Mouse (Mus musculus) mesoderm, embryonic 11.5 days (tissue): ENCODE results near the gene Arap1.
A peak's percentile ranks its signal among the peaks of the same experiment; 100 is the strongest.

Source experiments
- DNase-seq: peaks from one replicate; pipeline ENCODE4 v3.0.0-alpha.2; 2012; ENCODE audit warnings: low read depth, low spot score

The Arap1 gene

GRCm38 (mm10) chr7:101347767-101348270 is at the start of gene Arap1:
Arap1 (plus strand) TSS chr7:101348067.
- DNase-seq: peak; percentile 54

GRCm38 (mm10) chr7:101298375-101298774 is 49.5 kb upstream of the Arap1 start:
- no peak for DNase-seq

GRCm38 (mm10) chr7:101301361-101301880 is 46.4 kb upstream of the Arap1 start:
- no peak for DNase-seq

GRCm38 (mm10) chr7:101301881-101302456 is 45.9 kb upstream of the Arap1 start, which contains the start of gene Atg16l2:
Atg16l2 (minus strand) TSS chr7:101302251.
- peak; percentile 95 for DNase-seq

DNA sequence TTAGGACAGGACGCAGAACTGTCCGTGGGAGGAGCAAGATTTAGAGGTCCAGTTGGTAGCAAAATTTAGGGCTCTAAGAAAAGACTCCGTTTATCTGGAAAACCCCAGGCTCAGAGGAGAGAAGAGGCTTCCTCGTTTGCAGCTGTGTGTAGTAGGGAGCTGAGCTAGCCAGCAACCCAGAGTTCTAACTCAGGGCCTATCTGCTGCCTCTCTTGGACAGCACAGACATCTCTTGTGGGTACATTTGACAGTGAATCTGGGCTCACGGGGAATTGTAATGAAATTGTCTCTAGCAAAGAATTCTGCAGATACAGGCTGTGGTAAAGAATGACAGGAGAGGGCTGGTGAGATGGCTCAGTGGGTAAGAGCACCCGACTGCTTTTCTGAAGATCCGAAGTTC is 45.2 kb upstream of the Arap1 start:
- DNase-seq: no peak

GRCm38 (mm10) chr7:101306841-101307240 is 41.0 kb upstream of the Arap1 start:
- DNase-seq: no peak

DNA sequence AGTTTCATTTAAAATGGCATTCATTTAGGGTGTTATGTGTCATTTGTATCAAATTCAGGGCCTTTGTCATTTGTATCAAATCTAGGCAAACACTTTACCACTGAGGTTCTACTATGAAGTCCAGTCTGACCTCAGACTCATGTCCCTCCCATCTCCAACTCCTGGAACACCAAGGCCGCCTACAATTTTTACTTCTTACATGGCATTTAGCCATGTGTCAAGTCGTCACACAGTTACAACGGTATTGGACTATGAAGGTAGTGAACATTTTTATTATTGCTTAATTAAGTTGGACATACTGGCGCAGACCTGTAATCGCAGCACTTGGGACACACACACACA is 37.9 kb upstream of the Arap1 start:
- DNase-seq: no peak

DNA sequence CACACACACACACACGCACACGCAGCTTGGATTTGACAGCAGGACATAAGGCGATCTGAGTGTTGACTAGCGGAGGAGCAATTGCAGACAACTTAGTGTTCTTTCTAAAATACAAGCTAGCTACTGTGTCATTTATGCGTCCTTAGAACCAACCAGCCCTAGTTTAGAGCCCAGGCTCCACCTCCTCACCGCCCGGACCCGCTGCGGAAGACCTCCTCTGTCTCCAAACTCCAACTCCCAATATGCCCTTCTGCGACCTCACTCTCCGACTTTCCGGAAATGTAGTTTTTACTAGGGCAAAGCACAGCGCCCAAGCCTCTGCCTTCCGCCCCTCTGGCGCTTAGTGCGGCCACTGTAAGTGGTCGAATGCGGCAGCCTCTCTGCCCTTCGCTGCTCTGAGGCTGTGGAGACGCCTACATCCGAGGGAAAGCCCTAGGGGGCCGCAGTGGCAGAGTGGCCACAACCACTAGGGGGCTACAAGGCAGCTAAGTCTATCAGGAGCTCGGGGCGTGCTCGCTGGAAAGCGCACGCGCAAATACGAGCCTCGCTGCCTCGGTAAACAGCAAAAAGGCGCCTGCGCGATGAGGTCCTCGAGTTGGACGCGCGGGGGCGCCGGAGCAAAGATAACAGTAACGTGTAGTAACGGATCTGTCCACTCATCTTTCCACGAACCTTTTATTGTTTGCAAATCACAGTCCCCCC is 37.4 kb upstream of the Arap1 start:
- DNase-seq: peak; percentile 99

DNA sequence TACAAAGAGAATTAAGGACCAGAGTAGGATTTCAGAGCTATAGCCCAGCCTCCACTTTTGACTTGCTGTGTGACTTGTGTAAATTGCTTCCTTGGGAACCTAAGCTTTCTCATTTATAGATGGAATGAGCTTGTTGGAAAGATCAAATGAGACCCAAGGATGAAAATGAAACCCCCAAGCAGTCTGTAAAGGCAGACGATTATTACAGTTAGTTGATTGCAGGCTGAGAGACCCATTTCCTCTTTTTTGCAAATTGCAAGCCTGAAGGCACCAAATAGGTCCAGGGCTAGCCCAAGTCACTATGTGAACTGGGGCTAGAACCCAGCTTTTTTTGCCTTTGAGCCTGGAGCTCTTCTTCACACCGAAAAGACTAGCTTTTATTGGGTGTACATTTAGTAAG is 36.8 kb upstream of the Arap1 start:
- no peak for DNase-seq

GRCm38 (mm10) chr7:101313033-101313432 is 34.8 kb upstream of the Arap1 start:
- no peak for DNase-seq

- DNase-seq: no peak
These were observed 33.5 kb upstream of the Arap1 start for GRCm38 (mm10) chr7:101314396-101314795.

DNA sequence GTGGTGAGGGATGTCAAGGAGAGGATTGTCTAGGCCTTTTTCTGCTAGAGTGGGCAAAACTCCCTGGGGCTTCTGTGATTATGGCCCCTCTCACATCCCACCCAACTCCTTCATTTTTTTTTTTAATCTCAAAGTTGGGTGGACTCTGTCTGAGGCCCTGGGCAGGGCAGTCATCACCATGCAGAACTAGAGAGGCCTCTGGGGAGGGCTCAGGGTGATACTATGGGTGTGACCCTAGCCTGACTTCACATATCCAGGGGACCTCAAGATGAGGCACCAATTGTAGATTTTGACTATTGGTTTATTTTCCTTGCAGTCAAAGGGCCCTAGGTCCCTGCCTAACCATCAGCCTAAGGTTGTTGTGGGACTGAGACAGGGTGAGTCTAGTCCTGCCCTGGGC is 32.2 kb upstream of the Arap1 start:
- DNase-seq: no peak

DNA sequence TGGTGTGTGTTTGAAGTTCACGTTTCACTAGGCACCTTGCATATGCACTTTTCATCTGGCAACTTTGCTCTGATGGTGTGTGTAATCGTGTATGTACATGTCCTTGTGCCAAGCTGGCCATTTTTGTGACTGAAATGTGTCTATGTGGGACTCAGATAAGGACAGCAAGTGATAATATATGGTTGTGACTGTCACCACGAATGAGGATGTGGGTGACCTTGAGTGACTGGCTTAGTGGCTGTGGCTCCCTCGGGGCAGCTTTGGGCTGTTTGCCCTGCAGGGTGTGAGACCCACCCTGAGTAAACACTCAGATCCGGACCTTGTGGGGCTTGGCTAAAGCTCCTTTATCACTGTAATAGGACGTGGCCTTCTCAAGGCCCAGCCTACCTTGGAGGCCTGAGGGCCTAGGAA is 31.3 kb upstream of the Arap1 start:
- DNase-seq: no peak

- no peak for DNase-seq
These were observed 30.9 kb upstream of the Arap1 start, which contains the start of gene Stard10 for GRCm38 (mm10) chr7:101317014-101317413. Stard10 (plus strand) TSS chr7:101317086.

- DNase-seq: no peak
These were observed 29.0 kb upstream of the Arap1 start for GRCm38 (mm10) chr7:101318848-101319247.

DNA sequence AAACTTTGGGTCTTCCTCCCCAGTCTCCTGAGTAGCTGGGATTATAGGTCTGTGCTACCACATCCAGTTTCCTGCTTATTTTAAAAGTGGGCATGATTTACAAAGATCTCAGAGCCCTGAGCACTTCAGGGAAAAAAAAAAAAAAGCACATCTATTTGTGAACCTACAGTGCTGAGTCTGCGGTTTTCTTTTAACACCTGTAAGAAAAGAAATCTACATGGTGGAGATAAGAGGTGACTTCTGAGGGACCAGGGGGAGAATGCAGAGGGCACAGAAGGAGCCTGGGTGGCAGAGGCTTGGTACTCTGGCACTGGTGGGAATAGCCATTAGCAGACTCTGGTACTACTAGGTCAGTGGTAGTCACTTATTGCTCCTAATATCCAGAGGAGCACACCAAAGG is 28.1 kb upstream of the Arap1 start:
- DNase-seq: no peak

GRCm38 (mm10) chr7:101320399-101321217 is 27.3 kb upstream of the Arap1 start:
- DNase-seq: no peak

- peak; percentile 56 for DNase-seq
These were observed 26.5 kb upstream of the Arap1 start for GRCm38 (mm10) chr7:101321218-101321827.

GRCm38 (mm10) chr7:101323141-101323594 is 24.7 kb upstream of the Arap1 start:
- DNase-seq: no peak

- DNase-seq: no peak
These were observed 23.5 kb upstream of the Arap1 start for GRCm38 (mm10) chr7:101324142-101324962.

DNA sequence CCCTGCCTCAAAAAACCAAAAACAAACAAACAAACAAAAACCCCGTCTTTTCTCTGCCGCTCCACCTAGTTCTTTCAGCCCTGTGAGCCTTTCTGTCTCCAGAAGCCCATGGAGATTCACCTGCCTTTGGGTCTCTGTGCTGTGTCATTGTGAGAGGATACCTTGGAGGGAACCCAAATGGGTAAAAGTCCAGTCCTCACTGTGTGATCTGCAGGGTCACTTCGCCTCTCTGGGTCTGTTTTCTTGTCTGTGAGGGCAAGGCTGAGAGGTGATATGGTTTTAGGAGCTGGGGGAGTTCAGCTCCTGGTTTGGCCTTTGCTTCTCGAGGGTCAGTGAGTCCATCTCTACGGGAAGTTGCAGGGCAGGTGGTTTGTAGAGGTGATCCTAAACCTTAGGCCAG is 21.9 kb upstream of the Arap1 start:
- no peak for DNase-seq
